Mouse (Mus musculus): ENCODE data around the gene Tomm34. TPM values are rescaled to one million over a fixed set of nuclear protein-coding genes. Genes with fewer than 3 reads are reported as not detected.

The Tomm34 gene
- 58.4 and 61.0 TPM in 2 replicates for polyA plus RNA-seq (2015; fragmentation: Nextera tagmentation; extraction: Ambion mirVana)

DNA sequence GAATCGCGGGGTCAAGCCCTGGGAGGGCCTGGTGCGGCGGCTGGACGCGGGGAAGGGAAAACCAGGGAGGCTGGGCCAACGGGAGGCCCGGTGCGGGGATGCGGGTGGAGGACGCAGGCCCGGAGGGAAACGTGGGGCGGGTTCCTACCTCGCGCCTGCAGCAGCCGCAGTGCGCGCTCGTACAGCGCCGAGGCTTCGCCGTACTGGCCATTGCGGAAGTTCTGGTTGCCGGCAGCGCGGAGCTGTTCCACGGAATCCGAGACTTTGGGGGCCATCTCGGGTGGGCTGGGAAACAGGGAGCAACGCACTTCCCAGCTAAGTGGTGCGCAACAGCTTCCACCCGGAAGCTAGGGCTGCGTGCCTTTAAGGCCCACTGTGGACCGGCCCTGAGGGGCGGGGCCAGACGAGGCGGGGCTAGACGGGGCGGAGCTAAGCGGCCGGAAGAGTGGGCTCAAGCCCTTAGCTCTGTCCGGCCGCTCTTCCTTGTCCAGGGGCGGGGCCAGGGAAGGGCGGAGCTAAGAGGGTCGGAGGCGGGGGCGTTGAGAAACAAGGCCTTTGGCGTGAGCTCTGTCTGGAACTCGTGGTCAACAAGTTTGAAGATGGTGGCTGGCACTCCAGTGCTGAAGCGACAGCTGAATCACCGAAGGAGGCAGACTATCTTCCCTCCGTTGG, at the start of gene Tomm34:
TSS of gene Tomm34 (minus strand) at position 405 of the 672 bp plus-strand sequence.
- peak; percentile 92 for ATAC-seq

DNA sequence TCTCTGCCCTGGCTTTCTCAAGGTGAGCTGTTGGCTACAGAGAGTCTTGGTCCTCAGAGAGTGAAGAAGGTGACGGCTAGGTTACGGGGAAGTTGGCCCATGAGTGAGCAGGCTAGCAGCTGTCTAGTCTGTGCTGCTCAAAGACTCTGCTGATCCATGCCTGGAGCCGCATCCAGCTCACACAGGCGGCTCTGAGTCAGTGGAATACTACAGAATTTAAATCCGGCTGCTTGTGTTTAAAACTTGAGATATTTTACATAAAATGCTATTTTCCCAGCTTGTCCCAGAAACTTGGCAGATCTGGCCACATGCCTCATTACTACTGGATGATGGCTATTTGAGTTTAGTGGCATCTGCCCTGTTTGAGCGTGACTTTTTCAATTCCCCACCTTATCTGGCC, 48.5 kb upstream of the Tomm34 start:
- WGBS = 94% methylated on average over 6 of the region's 6 CpGs
- 0 out of 2 replicates have a peak, but pooled peaks cover 3% of the 10 kb centered on the region for H3K4me1 ChIP-seq (replicated peaks; ENCODE audit: control insufficient read depth, insufficient read depth, low read length)
- H3K4me2 ChIP-seq (ENCODE audit: low read length) = no peak overlapping the region
- no peaks in the 10 kb centered on the region for H3K9me3 ChIP-seq (ENCODE audit: control insufficient read depth, low read length)
- ATAC-seq = no peak
- no peak overlapping the region for H3K9ac ChIP-seq (replicated peaks; ENCODE audit: low read depth, low read length)
- no peak overlapping the region for H3K27ac ChIP-seq (ENCODE audit: low read length)
- no peaks in the 10 kb centered on the region for H3K27me3 ChIP-seq (replicated peaks; ENCODE audit: control insufficient read depth, insufficient read depth, low read length)
- H3K4me3 ChIP-seq (replicated peaks; ENCODE audit: low read length) = no peak overlapping the region
- H3K36me3 ChIP-seq (ENCODE audit: control insufficient read depth, insufficient read depth) = peaks cover 12% of the 10 kb centered on the region

More for the DNA sequence above, at the start of gene Tomm34:
- no peaks in the 10 kb centered on the region for H3K9me3 ChIP-seq (ENCODE audit: control insufficient read depth, low read length)
- H3K27ac ChIP-seq (ENCODE audit: low read length) = peak within 1 kb of the TSS; percentile 83
- 1% methylated on average over 37 of the region's 55 CpGs for whole genome bisulfite sequencing
- H3K9ac ChIP-seq (replicated peaks; ENCODE audit: low read depth, low read length) = peak within 1 kb of the TSS; percentile 88
- peaks cover 31% of the 10 kb centered on the region for H3K4me1 ChIP-seq (replicated peaks; ENCODE audit: control insufficient read depth, insufficient read depth, low read length)
- H3K27me3 ChIP-seq (replicated peaks; ENCODE audit: control insufficient read depth, insufficient read depth, low read length) = no peaks in the 10 kb centered on the region
- H3K4me2 ChIP-seq (ENCODE audit: low read length) = peak within 1 kb of the TSS; percentile 92
- H3K4me3 ChIP-seq (replicated peaks; ENCODE audit: low read length) = peak within 1 kb of the TSS; percentile 96
- no peaks in the 10 kb centered on the region for H3K36me3 ChIP-seq (ENCODE audit: control insufficient read depth, insufficient read depth)

DNA sequence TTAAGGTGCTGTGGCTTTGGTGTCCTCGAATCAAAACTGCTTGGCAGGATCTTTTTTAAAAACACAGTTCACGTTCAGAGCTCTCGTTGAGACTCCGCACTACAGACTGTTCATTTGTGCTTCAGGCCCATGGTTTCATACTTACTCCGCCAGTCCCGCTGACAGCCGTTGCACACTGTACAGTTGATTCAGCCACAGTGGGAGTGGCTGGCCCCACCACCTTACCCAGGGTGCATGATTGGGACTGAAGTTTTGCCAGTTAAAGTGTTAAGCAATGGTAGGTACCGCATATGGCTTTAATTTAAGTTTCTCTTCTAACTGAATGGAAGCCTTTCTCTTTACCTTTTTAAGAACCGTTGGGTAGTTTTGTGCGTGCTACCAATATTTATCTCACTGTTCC, 44.6 kb upstream of the Tomm34 start:
- Histone ChIP-seq H3K4me1 (replicated peaks; ENCODE audit: control insufficient read depth, insufficient read depth, low read length) (0 out of 2 replicates have a peak, but pooled peaks cover 3% of the 10 kb centered on the region), H3K9me3 (ENCODE audit: control insufficient read depth, low read length) (no peaks in the 10 kb centered on the region), H3K36me3 (ENCODE audit: control insufficient read depth, insufficient read depth) (peaks cover 10% of the 10 kb centered on the region), H3K27ac (ENCODE audit: low read length) (no peak overlapping the region), H3K4me2 (ENCODE audit: low read length) (no peak overlapping the region), H3K27me3 (replicated peaks; ENCODE audit: control insufficient read depth, insufficient read depth, low read length) (no peaks in the 10 kb centered on the region), H3K9ac (replicated peaks; ENCODE audit: low read depth, low read length) (no peak overlapping the region), H3K4me3 (replicated peaks; ENCODE audit: low read length) (no peak overlapping the region)
- no peak for ATAC-seq
- 84% methylated on average over 10 of the region's 10 CpGs for WGBS

DNA sequence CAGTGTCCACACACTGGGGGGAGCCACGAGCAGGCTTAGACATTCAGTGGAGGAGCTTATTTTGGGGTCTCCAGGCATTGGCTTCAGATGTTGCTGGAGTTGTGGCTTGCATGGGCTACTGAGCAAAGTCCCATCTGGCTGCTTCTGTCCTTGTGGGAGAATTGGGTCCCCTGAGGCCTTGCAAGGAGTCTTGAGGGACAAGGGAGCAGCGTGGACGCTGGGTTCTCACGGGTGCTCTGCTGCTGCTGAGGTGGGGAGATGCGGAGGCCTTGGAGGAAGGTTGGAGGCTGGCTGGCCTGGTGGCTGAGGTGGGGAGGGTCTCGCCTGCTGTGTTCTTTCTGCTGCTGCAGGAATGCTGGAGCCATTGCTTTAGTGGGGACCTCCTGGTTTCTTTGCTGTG, 43.1 kb upstream of the Tomm34 start:
- Histone ChIP-seq H3K36me3 (ENCODE audit: control insufficient read depth, insufficient read depth) (peaks cover 4% of the 10 kb centered on the region), H3K4me2 (ENCODE audit: low read length) (no peak overlapping the region), H3K27me3 (replicated peaks; ENCODE audit: control insufficient read depth, insufficient read depth, low read length) (no peaks in the 10 kb centered on the region), H3K9me3 (ENCODE audit: control insufficient read depth, low read length) (no peaks in the 10 kb centered on the region), H3K4me3 (replicated peaks; ENCODE audit: low read length) (no peak overlapping the region), H3K9ac (replicated peaks; ENCODE audit: low read depth, low read length) (no peak overlapping the region), H3K27ac (ENCODE audit: low read length) (no peak overlapping the region), H3K4me1 (replicated peaks; ENCODE audit: control insufficient read depth, insufficient read depth, low read length) (0 out of 2 replicates have a peak, but pooled peaks cover 3% of the 10 kb centered on the region)
- 87% methylated on average over 6 of the region's 6 CpGs for WGBS
- no peak for ATAC-seq

DNA sequence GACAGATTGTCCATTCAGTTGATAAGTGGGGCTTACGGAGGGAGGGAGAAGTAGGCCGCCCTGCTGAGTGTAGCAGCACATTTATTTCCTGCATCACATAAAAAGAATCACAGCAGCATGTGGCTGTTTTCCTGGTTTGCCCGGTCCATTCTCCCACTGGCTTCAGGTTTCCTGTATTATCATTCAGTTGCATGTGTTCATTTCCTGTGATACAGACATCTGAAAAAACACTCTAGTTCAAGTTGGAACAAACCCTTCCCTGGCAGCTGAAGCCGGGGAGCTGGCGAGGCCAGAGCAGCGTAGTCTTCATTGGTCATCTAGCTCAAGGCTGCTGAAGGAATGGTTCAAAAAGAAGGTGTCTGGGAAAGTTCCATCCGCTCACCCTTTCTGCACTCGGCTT, 40.6 kb upstream of the Tomm34 start:
- Histone ChIP-seq H3K4me1 (replicated peaks; ENCODE audit: control insufficient read depth, insufficient read depth, low read length) (0 out of 2 replicates have a peak, but pooled peaks cover 3% of the 10 kb centered on the region), H3K9ac (replicated peaks; ENCODE audit: low read depth, low read length) (no peak overlapping the region), H3K4me3 (replicated peaks; ENCODE audit: low read length) (no peak overlapping the region), H3K4me2 (ENCODE audit: low read length) (no peak overlapping the region), H3K9me3 (ENCODE audit: control insufficient read depth, low read length) (no peaks in the 10 kb centered on the region), H3K36me3 (ENCODE audit: control insufficient read depth, insufficient read depth) (no peaks in the 10 kb centered on the region), H3K27ac (ENCODE audit: low read length) (no peak overlapping the region), H3K27me3 (replicated peaks; ENCODE audit: control insufficient read depth, insufficient read depth, low read length) (no peaks in the 10 kb centered on the region)
- WGBS = 92% methylated on average over 8 of the region's 8 CpGs
- no peak for ATAC-seq

DNA sequence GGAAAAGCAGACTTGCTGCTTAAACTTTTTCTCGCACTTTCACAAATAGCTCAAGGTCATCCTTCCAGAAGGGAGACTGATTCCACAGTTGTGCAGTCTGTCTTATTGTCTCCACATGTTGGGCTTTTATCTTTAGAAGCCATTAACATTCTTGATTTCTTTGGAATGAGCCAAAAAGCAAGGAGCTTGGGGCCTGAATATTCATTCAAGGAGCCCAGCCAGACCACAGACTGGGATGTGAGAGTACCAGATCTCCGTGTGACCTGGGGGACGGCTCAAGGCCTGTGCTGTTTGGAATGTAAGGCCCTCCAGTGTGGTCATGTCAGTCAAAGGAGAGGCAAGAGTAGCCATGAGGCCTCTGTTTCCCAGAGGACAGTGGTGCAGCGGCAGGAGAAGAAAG, 37.5 kb upstream of the Tomm34 start:
- no peak overlapping the region for H3K4me3 ChIP-seq (replicated peaks; ENCODE audit: low read length)
- no peaks in the 10 kb centered on the region for H3K9me3 ChIP-seq (ENCODE audit: control insufficient read depth, low read length)
- 61% methylated on average over 4 of the region's 4 CpGs for WGBS
- H3K27me3 ChIP-seq (replicated peaks; ENCODE audit: control insufficient read depth, insufficient read depth, low read length) = no peaks in the 10 kb centered on the region
- no peak overlapping the region for H3K9ac ChIP-seq (replicated peaks; ENCODE audit: low read depth, low read length)
- H3K36me3 ChIP-seq (ENCODE audit: control insufficient read depth, insufficient read depth) = no peaks in the 10 kb centered on the region
- no peak overlapping the region for H3K27ac ChIP-seq (ENCODE audit: low read length)
- no peak for ATAC-seq
- no peak overlapping the region for H3K4me2 ChIP-seq (ENCODE audit: low read length)
- no peaks in the 10 kb centered on the region for H3K4me1 ChIP-seq (replicated peaks; ENCODE audit: control insufficient read depth, insufficient read depth, low read length)

DNA sequence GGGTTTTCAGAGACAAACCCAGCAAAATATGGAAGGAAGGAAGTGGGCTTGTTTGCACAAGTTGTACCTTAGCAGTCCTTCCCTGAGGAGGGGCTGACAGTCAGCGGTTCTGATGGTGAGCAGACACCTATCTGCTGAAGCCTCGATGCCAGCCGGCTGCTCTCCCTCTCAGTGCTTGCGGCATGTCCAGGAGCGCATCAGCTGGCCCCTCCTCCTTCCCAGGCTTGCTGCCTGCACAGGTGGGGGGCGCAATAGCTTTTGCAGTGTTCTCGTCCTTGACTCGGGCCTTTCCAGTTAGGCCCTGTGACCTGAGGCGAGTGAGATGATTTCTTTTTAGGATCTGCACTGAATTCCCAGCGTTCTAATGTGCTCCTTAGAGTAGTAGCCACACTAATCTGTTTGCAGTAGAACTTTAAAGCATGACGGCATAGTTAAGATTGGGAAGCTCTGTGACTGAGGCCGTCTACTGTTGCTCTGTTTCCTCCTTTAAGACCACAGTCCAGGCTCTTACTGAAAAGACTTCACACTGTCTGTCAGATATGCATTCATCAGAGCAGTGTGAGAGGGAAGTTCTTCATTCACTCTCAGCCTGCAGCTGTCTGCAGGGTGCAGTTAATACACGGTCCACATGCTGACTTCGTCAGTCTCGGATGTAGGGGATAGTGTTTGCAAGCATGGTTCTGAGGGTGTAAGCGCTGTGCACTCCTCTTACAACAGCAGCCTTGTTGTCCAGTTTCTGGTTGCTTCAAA, 36.3 kb upstream of the Tomm34 start:
- Histone ChIP-seq H3K4me3 (replicated peaks; ENCODE audit: low read length) (no peak overlapping the region), H3K9ac (replicated peaks; ENCODE audit: low read depth, low read length) (no peak overlapping the region), H3K36me3 (ENCODE audit: control insufficient read depth, insufficient read depth) (no peaks in the 10 kb centered on the region), H3K9me3 (ENCODE audit: control insufficient read depth, low read length) (no peaks in the 10 kb centered on the region), H3K4me2 (ENCODE audit: low read length) (no peak overlapping the region), H3K4me1 (replicated peaks; ENCODE audit: control insufficient read depth, insufficient read depth, low read length) (no peaks in the 10 kb centered on the region), H3K27ac (ENCODE audit: low read length) (no peak overlapping the region), H3K27me3 (replicated peaks; ENCODE audit: control insufficient read depth, insufficient read depth, low read length) (no peaks in the 10 kb centered on the region)
- WGBS = 67% methylated on average over 16 of the region's 16 CpGs
- no peak for ATAC-seq

DNA sequence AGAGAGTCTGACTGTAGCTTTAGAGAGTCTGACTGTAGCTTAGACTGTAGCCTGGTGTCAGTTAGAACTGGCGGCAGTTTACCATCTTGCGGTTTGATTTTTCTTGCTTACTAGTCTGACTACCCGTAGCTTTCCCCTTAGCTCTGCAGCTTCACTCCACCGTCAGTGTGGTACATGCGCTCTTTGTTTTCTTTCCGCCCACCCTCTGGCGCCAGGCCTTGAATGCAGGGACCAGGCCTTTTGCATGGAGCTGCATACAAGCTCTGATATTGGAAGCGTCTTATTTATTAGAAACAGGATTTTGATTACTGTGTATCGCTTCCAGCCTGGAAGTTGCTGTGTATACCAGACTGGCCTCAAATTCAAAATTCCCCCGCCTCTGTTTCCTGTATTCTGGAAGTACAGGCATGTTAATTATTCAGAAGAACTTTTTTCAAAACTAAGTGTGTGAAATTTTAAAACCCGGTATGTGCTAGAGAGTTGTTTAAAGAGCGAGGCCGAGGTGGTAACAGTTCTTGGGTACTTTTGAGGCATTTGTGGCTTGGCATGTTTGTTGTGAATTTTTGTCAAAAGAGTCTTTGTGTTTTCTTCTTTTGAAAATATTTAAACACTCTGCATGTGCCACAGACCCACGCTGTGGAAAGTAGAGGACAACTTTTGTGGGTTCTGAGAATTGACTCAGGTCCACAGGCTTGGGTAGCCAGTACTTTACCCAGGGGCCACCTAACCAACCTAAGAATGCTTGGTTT, 35.5 kb upstream of the Tomm34 start:
- no peaks in the 10 kb centered on the region for H3K9me3 ChIP-seq (ENCODE audit: control insufficient read depth, low read length)
- H3K27me3 ChIP-seq (replicated peaks; ENCODE audit: control insufficient read depth, insufficient read depth, low read length) = no peaks in the 10 kb centered on the region
- ATAC-seq = no peak
- H3K9ac ChIP-seq (replicated peaks; ENCODE audit: low read depth, low read length) = no peak overlapping the region
- no peak overlapping the region for H3K4me3 ChIP-seq (replicated peaks; ENCODE audit: low read length)
- no peaks in the 10 kb centered on the region for H3K4me1 ChIP-seq (replicated peaks; ENCODE audit: control insufficient read depth, insufficient read depth, low read length)
- no peak overlapping the region for H3K27ac ChIP-seq (ENCODE audit: low read length)
- WGBS = 73% methylated on average over 14 of the region's 14 CpGs
- H3K4me2 ChIP-seq (ENCODE audit: low read length) = no peak overlapping the region
- H3K36me3 ChIP-seq (ENCODE audit: control insufficient read depth, insufficient read depth) = no peaks in the 10 kb centered on the region

DNA sequence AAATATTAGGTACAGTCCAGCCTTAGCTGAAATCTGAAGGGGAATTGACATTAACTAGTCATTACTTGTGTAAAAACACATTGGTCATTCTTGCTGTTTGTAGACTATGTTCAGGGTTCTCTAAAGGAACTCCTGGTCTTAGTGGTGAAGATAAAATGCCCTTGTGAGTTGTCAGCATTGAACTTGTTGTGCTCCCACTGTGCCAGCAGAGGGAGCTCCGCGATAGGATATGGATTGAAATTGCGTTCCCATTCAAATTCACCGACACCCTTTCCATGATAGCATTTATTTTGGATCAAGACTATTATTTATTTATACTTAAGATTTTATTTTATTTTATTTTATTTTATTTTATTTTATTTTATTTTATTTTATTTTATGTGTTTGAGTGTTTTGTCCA, 32.5 kb upstream of the Tomm34 start:
- ATAC-seq = no peak

More for the DNA sequence above, 32.5 kb upstream of the Tomm34 start:
- peaks cover 11% of the 10 kb centered on the region; the same call in 1 of the 2 replicates for H3K36me3 ChIP-seq (ENCODE audit: control insufficient read depth, insufficient read depth)
- no peak overlapping the region for H3K9ac ChIP-seq (replicated peaks; ENCODE audit: low read depth, low read length)
- H3K27ac ChIP-seq (ENCODE audit: low read length) = no peak overlapping the region
- H3K4me3 ChIP-seq (replicated peaks; ENCODE audit: low read length) = no peak overlapping the region
- no peaks in the 10 kb centered on the region for H3K9me3 ChIP-seq (ENCODE audit: control insufficient read depth, low read length)
- H3K27me3 ChIP-seq (replicated peaks; ENCODE audit: control insufficient read depth, insufficient read depth, low read length) = no peaks in the 10 kb centered on the region
- no peaks in the 10 kb centered on the region for H3K4me1 ChIP-seq (replicated peaks; ENCODE audit: control insufficient read depth, insufficient read depth, low read length)
- no peak overlapping the region for H3K4me2 ChIP-seq (ENCODE audit: low read length)
- WGBS = 30% methylated on average over 4 of the region's 4 CpGs

Measured in forebrain, embryonic 16.5 days (tissue).